Mouse (Mus musculus): Measurements from ENCODE around the gene Hectd4. TPM values are rescaled to one million over a fixed set of nuclear protein-coding genes. Genes with fewer than 3 reads are reported as not detected.

Hectd4 gene
- polyA plus RNA-seq, 1 experiment = 28.8 TPM

GRCm38 (mm10) chr5:121276808-121277207 is 56.8 kb downstream of the Hectd4 start:
- Histone ChIP-seq H3K27me3 (ENCODE audit: control insufficient read depth, insufficient read depth, low read length) (no peaks in the 10 kb centered on the region), H3K4me3 (ENCODE audit: low read depth, low read length) (no peak overlapping the region), H3K27ac (ENCODE audit: insufficient read depth, low read depth, low read length) (no peak overlapping the region), H3K36me3 (ENCODE audit: control insufficient read depth, insufficient read depth, low read length) (peaks cover 58% of the 10 kb centered on the region), H3K4me1 (ENCODE audit: control insufficient read depth, insufficient read depth, insufficient read length, low read length) (no peaks in the 10 kb centered on the region)
- TF ChIP-seq POLR2A (IDR thresholded peaks at IDR 0.05; ENCODE audit: low read depth, low read length) (no peak), CTCF (IDR thresholded peaks at IDR 0.05; ENCODE audit: extremely low read depth, insufficient read length, insufficient replicate concordance, low read depth, low read length) (no peak)
- WGBS = 68% methylated on average over 1 of the region's 1 CpGs

- Histone ChIP-seq H3K4me1 (ENCODE audit: control insufficient read depth, insufficient read depth, insufficient read length, low read length) (no peaks in the 10 kb centered on the region), H3K27ac (ENCODE audit: insufficient read depth, low read depth, low read length) (no peak overlapping the region), H3K27me3 (ENCODE audit: control insufficient read depth, insufficient read depth, low read length) (no peaks in the 10 kb centered on the region), H3K4me3 (ENCODE audit: low read depth, low read length) (no peak overlapping the region), H3K36me3 (ENCODE audit: control insufficient read depth, insufficient read depth, low read length) (peaks cover 61% of the 10 kb centered on the region)
- no peak for TF ChIP-seq CTCF (IDR thresholded peaks at IDR 0.05; ENCODE audit: extremely low read depth, insufficient read length, insufficient replicate concordance, low read depth, low read length)
- no peak for TF ChIP-seq POLR2A (IDR thresholded peaks at IDR 0.05; ENCODE audit: low read depth, low read length)
- WGBS = 93% methylated on average over 4 of the region's 4 CpGs
Measured at GRCm38 (mm10) chr5:121280456-121280855, 60.4 kb downstream of the Hectd4 start.

- TF ChIP-seq POLR2A (IDR thresholded peaks at IDR 0.05; ENCODE audit: low read depth, low read length) (no peak), CTCF (IDR thresholded peaks at IDR 0.05; ENCODE audit: extremely low read depth, insufficient read length, insufficient replicate concordance, low read depth, low read length) (no peak)
- Histone ChIP-seq H3K27ac (ENCODE audit: insufficient read depth, low read depth, low read length) (no peak overlapping the region), H3K27me3 (ENCODE audit: control insufficient read depth, insufficient read depth, low read length) (no peaks in the 10 kb centered on the region), H3K4me3 (ENCODE audit: low read depth, low read length) (no peak overlapping the region), H3K4me1 (ENCODE audit: control insufficient read depth, insufficient read depth, insufficient read length, low read length) (no peaks in the 10 kb centered on the region), H3K36me3 (ENCODE audit: control insufficient read depth, insufficient read depth, low read length) (peaks cover 71% of the 10 kb centered on the region)
- WGBS = 96% methylated on average over 9 of the region's 9 CpGs
Measured at GRCm38 (mm10) chr5:121283051-121283450, 63.0 kb downstream of the Hectd4 start.

GRCm38 (mm10) chr5:121284816-121285215 is 64.8 kb downstream of the Hectd4 start:
- H3K36me3 ChIP-seq (ENCODE audit: control insufficient read depth, insufficient read depth, low read length) = peaks cover 67% of the 10 kb centered on the region
- H3K27me3 ChIP-seq (ENCODE audit: control insufficient read depth, insufficient read depth, low read length) = no peaks in the 10 kb centered on the region
- no peak overlapping the region for H3K4me3 ChIP-seq (ENCODE audit: low read depth, low read length)
- TF ChIP-seq POLR2A (IDR thresholded peaks at IDR 0.05; ENCODE audit: low read depth, low read length) (no peak), CTCF (IDR thresholded peaks at IDR 0.05; ENCODE audit: extremely low read depth, insufficient read length, insufficient replicate concordance, low read depth, low read length) (no peak)
- WGBS = 78% methylated on average over 5 of the region's 5 CpGs
- no peak overlapping the region for H3K27ac ChIP-seq (ENCODE audit: insufficient read depth, low read depth, low read length)
- no peaks in the 10 kb centered on the region for H3K4me1 ChIP-seq (ENCODE audit: control insufficient read depth, insufficient read depth, insufficient read length, low read length)

- TF ChIP-seq POLR2A (IDR thresholded peaks at IDR 0.05; ENCODE audit: low read depth, low read length) (no peak), CTCF (IDR thresholded peaks at IDR 0.05; ENCODE audit: extremely low read depth, insufficient read length, insufficient replicate concordance, low read depth, low read length) (no peak)
- no peaks in the 10 kb centered on the region for H3K4me1 ChIP-seq (ENCODE audit: control insufficient read depth, insufficient read depth, insufficient read length, low read length)
- H3K27ac ChIP-seq (ENCODE audit: insufficient read depth, low read depth, low read length) = no peak overlapping the region
- H3K36me3 ChIP-seq (ENCODE audit: control insufficient read depth, insufficient read depth, low read length) = peaks cover 60% of the 10 kb centered on the region
- H3K27me3 ChIP-seq (ENCODE audit: control insufficient read depth, insufficient read depth, low read length) = no peaks in the 10 kb centered on the region
- 85% methylated on average over 2 of the region's 2 CpGs for WGBS
- no peak overlapping the region for H3K4me3 ChIP-seq (ENCODE audit: low read depth, low read length)
Measured at GRCm38 (mm10) chr5:121287213-121287612, 67.2 kb downstream of the Hectd4 start.

- 94% methylated on average over 3 of the region's 3 CpGs for WGBS
- no peak for TF ChIP-seq CTCF (IDR thresholded peaks at IDR 0.05; ENCODE audit: extremely low read depth, insufficient read length, insufficient replicate concordance, low read depth, low read length)
- TF ChIP-seq POLR2A (IDR thresholded peaks at IDR 0.05; ENCODE audit: low read depth, low read length) = no peak
- H3K4me1 ChIP-seq (ENCODE audit: control insufficient read depth, insufficient read depth, insufficient read length, low read length) = no peaks in the 10 kb centered on the region
- H3K27ac ChIP-seq (ENCODE audit: insufficient read depth, low read depth, low read length) = no peak overlapping the region
- peaks cover 66% of the 10 kb centered on the region for H3K36me3 ChIP-seq (ENCODE audit: control insufficient read depth, insufficient read depth, low read length)
- H3K4me3 ChIP-seq (ENCODE audit: low read depth, low read length) = no peak overlapping the region
- no peaks in the 10 kb centered on the region for H3K27me3 ChIP-seq (ENCODE audit: control insufficient read depth, insufficient read depth, low read length)
Measured at GRCm38 (mm10) chr5:121290289-121290688, 70.3 kb downstream of the Hectd4 start.

- no peak for TF ChIP-seq CTCF (IDR thresholded peaks at IDR 0.05; ENCODE audit: extremely low read depth, insufficient read length, insufficient replicate concordance, low read depth, low read length)
- no peak for TF ChIP-seq POLR2A (IDR thresholded peaks at IDR 0.05; ENCODE audit: low read depth, low read length)
- Histone ChIP-seq H3K4me3 (ENCODE audit: low read depth, low read length) (no peak overlapping the region), H3K36me3 (ENCODE audit: control insufficient read depth, insufficient read depth, low read length) (peaks cover 68% of the 10 kb centered on the region), H3K27me3 (ENCODE audit: control insufficient read depth, insufficient read depth, low read length) (no peaks in the 10 kb centered on the region), H3K27ac (ENCODE audit: insufficient read depth, low read depth, low read length) (no peak overlapping the region), H3K4me1 (ENCODE audit: control insufficient read depth, insufficient read depth, insufficient read length, low read length) (no peaks in the 10 kb centered on the region)
- WGBS = 75% methylated on average over 16 of the region's 16 CpGs
Measured at GRCm38 (mm10) chr5:121292309-121293165, 72.5 kb downstream of the Hectd4 start.

All from small intestine, adult 2 months (tissue).